Mouse (Mus musculus): ENCODE measurements at regions not wholly inside any gene's neighbourhood (a gene's known extent, or its start where the extent isn't known, plus 50 kb on each side); places are given as distances from the start of the nearest gene placed in this dataset.
A peak's percentile ranks its signal among the peaks of the same experiment; 100 is the strongest.

GRCm38 (mm10) chr8:126681948-126682651 is 88.3 kb upstream of the Irf2bp2 start:
- H3K9me3 ChIP-seq (ENCODE audit: control insufficient read depth, low read length): no peaks in the 10 kb centered on the region
- no peak for DNase-seq
- peaks cover 20% of the 10 kb centered on the region for H3K4me1 ChIP-seq (ENCODE audit: control insufficient read depth, insufficient read depth, low read length)
- no peaks in the 10 kb centered on the region for H3K36me3 ChIP-seq (ENCODE audit: control insufficient read depth, insufficient read depth, low read length)
- H3K4me3 ChIP-seq (replicated peaks; ENCODE audit: low read depth, low read length): no peak overlapping the region
- no peak overlapping the region; the same call in 1 of the 2 replicates for H3K27ac ChIP-seq (replicated peaks; ENCODE audit: low read depth, low read length)
- H3K27me3 ChIP-seq (ENCODE audit: control insufficient read depth, insufficient read depth, low read length): no peaks in the 10 kb centered on the region
- ATAC-seq (ENCODE audit: low FRiP score, low TSS enrichment): no peak
- 22% methylated on average over 6 of the region's 6 CpGs for WGBS
- H3K9ac ChIP-seq (replicated peaks; ENCODE audit: low read length): no peak overlapping the region; the same call in 1 of the 2 replicates
- H3K4me2 ChIP-seq (ENCODE audit: low read length): no peak overlapping the region

- Histone ChIP-seq H3K4me2 (ENCODE audit: low read length) (no peak overlapping the region; the same call in 1 of the 2 replicates), H3K9ac (replicated peaks; ENCODE audit: low read length) (peak overlapping the region; percentile 26; the same call in 1 of the 2 replicates), H3K4me3 (replicated peaks; ENCODE audit: low read depth, low read length) (no peak overlapping the region), H3K27me3 (ENCODE audit: control insufficient read depth, insufficient read depth, low read length) (no peaks in the 10 kb centered on the region), H3K27ac (replicated peaks; ENCODE audit: low read depth, low read length) (peak overlapping the region; percentile 83), H3K36me3 (ENCODE audit: control insufficient read depth, insufficient read depth, low read length) (no peaks in the 10 kb centered on the region), H3K4me1 (ENCODE audit: control insufficient read depth, insufficient read depth, low read length) (peaks cover 20% of the 10 kb centered on the region), H3K9me3 (ENCODE audit: control insufficient read depth, low read length) (no peaks in the 10 kb centered on the region)
- WGBS: 54% methylated on average over 13 of the region's 13 CpGs
- DNase-seq (peak; percentile 91), ATAC-seq (ENCODE audit: low FRiP score, low TSS enrichment) (peak; percentile 55; the same call in 1 of the 2 replicates)
Measured at GRCm38 (mm10) chr8:126678004-126678751, 84.4 kb upstream of the Irf2bp2 start.

DNA sequence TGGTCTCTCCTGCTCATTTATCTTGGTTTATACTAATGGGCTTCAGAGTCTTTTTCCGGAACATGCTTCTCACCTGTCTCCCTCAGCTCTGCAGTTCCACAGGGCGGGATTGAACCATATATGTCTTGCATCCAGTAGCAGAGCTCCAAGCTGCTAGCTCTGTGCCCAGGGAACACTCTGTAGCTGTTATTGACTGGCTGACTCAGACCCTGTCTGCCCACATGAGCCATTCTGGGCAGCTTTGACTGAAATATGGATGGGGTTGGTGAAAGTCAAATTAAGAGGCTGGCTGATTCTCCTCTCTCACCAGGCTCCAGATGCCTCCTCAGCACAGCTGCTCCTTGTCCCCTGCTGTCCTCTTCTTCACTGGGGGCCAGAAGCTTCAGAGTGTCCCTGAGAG is 81.4 kb upstream of the Irf2bp2 start:
- Histone ChIP-seq H3K9ac (replicated peaks; ENCODE audit: low read length) (no peak overlapping the region), H3K9me3 (ENCODE audit: control insufficient read depth, low read length) (no peaks in the 10 kb centered on the region), H3K4me3 (replicated peaks; ENCODE audit: low read depth, low read length) (no peak overlapping the region), H3K4me2 (ENCODE audit: low read length) (no peak overlapping the region), H3K4me1 (ENCODE audit: control insufficient read depth, insufficient read depth, low read length) (peaks cover 16% of the 10 kb centered on the region), H3K36me3 (ENCODE audit: control insufficient read depth, insufficient read depth, low read length) (no peaks in the 10 kb centered on the region), H3K27me3 (ENCODE audit: control insufficient read depth, insufficient read depth, low read length) (no peaks in the 10 kb centered on the region), H3K27ac (replicated peaks; ENCODE audit: low read depth, low read length) (no peak overlapping the region)
- 84% methylated on average over 2 of the region's 2 CpGs for WGBS
- ATAC-seq (ENCODE audit: low FRiP score, low TSS enrichment) (no peak), DNase-seq (no peak)

- Histone ChIP-seq H3K27ac (replicated peaks; ENCODE audit: low read depth, low read length) (no peak overlapping the region), H3K4me2 (ENCODE audit: low read length) (no peak overlapping the region), H3K4me3 (replicated peaks; ENCODE audit: low read depth, low read length) (no peak overlapping the region), H3K36me3 (ENCODE audit: control insufficient read depth, insufficient read depth, low read length) (no peaks in the 10 kb centered on the region), H3K9ac (replicated peaks; ENCODE audit: low read length) (no peak overlapping the region), H3K9me3 (ENCODE audit: control insufficient read depth, low read length) (no peaks in the 10 kb centered on the region), H3K4me1 (ENCODE audit: control insufficient read depth, insufficient read depth, low read length) (peaks cover 15% of the 10 kb centered on the region), H3K27me3 (ENCODE audit: control insufficient read depth, insufficient read depth, low read length) (no peaks in the 10 kb centered on the region)
- ATAC-seq (ENCODE audit: low FRiP score, low TSS enrichment): no peak
- WGBS: 64% methylated on average over 9 of the region's 9 CpGs
- peak; percentile 37 for DNase-seq
Measured at GRCm38 (mm10) chr8:126673038-126673740, 79.4 kb upstream of the Irf2bp2 start.

DNA sequence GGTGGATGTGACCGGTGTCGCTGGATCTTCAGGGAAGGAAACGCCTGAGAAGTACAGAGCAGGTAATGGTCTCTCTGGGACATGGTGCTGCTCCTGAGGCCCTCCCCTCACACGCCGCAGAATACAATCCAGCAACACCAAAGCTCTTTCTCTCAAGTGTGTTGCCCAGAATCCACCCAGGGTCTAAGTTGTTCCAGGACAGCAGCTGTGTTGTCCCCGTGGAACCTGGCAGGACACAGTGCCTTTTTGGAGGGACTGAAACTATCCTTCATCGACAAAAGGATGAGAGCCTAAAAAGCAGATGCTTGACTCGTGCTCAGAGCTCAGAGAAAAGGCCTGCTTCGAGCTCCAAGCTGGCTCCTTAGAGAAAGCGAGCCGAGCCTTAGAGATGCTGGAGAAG is 77.8 kb upstream of the Irf2bp2 start:
- WGBS: 95% methylated on average over 11 of the region's 11 CpGs
- H3K36me3 ChIP-seq (ENCODE audit: control insufficient read depth, insufficient read depth, low read length): no peaks in the 10 kb centered on the region
- H3K4me3 ChIP-seq (replicated peaks; ENCODE audit: low read depth, low read length): no peak overlapping the region
- ATAC-seq (ENCODE audit: low FRiP score, low TSS enrichment) (no peak), DNase-seq (no peak)
- no peaks in the 10 kb centered on the region for H3K9me3 ChIP-seq (ENCODE audit: control insufficient read depth, low read length)
- H3K4me1 ChIP-seq (ENCODE audit: control insufficient read depth, insufficient read depth, low read length): peaks cover 22% of the 10 kb centered on the region
- no peak overlapping the region for H3K4me2 ChIP-seq (ENCODE audit: low read length)
- no peak overlapping the region for H3K9ac ChIP-seq (replicated peaks; ENCODE audit: low read length)
- H3K27me3 ChIP-seq (ENCODE audit: control insufficient read depth, insufficient read depth, low read length): no peaks in the 10 kb centered on the region
- H3K27ac ChIP-seq (replicated peaks; ENCODE audit: low read depth, low read length): no peak overlapping the region

GRCm38 (mm10) chr8:126669919-126670318 is 76.1 kb upstream of the Irf2bp2 start:
- H3K27me3 ChIP-seq (ENCODE audit: control insufficient read depth, insufficient read depth, low read length): no peaks in the 10 kb centered on the region

DNA sequence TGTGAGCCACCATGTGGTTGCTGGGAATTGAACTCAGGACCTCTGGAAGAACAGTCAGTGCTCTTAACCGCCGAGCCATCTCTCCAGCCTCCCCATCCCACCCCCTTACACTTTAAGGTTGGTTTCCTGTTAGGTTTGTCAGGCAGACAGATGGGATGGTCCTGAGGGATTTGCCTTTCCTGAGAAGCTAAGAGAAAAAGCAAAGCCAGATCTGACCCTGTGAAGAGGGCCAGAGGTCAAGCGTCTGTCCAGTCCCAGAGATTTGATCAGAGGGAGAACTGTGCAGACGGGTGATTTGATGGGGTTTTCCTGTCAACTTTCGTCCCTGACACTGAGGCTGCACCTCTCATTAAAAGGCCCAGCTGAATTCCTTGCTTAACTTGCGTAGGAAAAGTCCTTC is 75.4 kb upstream of the Irf2bp2 start:
- WGBS: 68% methylated on average over 6 of the region's 6 CpGs
- Histone ChIP-seq H3K4me1 (ENCODE audit: control insufficient read depth, insufficient read depth, low read length) (peaks cover 43% of the 10 kb centered on the region), H3K4me2 (ENCODE audit: low read length) (no peak overlapping the region), H3K27ac (replicated peaks; ENCODE audit: low read depth, low read length) (no peak overlapping the region), H3K9me3 (ENCODE audit: control insufficient read depth, low read length) (no peaks in the 10 kb centered on the region), H3K9ac (replicated peaks; ENCODE audit: low read length) (no peak overlapping the region), H3K27me3 (ENCODE audit: control insufficient read depth, insufficient read depth, low read length) (no peaks in the 10 kb centered on the region), H3K36me3 (ENCODE audit: control insufficient read depth, insufficient read depth, low read length) (no peaks in the 10 kb centered on the region), H3K4me3 (replicated peaks; ENCODE audit: low read depth, low read length) (no peak overlapping the region)
- DNase-seq (no peak), ATAC-seq (ENCODE audit: low FRiP score, low TSS enrichment) (no peak)

More at GRCm38 (mm10) chr8:126669919-126670318, 76.1 kb upstream of the Irf2bp2 start:
- DNase-seq (no peak), ATAC-seq (ENCODE audit: low FRiP score, low TSS enrichment) (no peak)
- WGBS: 92% methylated on average over 9 of the region's 9 CpGs
- Histone ChIP-seq H3K4me3 (replicated peaks; ENCODE audit: low read depth, low read length) (no peak overlapping the region), H3K4me2 (ENCODE audit: low read length) (no peak overlapping the region), H3K36me3 (ENCODE audit: control insufficient read depth, insufficient read depth, low read length) (no peaks in the 10 kb centered on the region), H3K27ac (replicated peaks; ENCODE audit: low read depth, low read length) (no peak overlapping the region), H3K4me1 (ENCODE audit: control insufficient read depth, insufficient read depth, low read length) (peaks cover 38% of the 10 kb centered on the region), H3K9me3 (ENCODE audit: control insufficient read depth, low read length) (no peaks in the 10 kb centered on the region), H3K9ac (replicated peaks; ENCODE audit: low read length) (no peak overlapping the region)

- Histone ChIP-seq H3K27me3 (ENCODE audit: control insufficient read depth, insufficient read depth, low read length) (no peaks in the 10 kb centered on the region), H3K36me3 (ENCODE audit: control insufficient read depth, insufficient read depth, low read length) (no peaks in the 10 kb centered on the region), H3K9me3 (ENCODE audit: control insufficient read depth, low read length) (no peaks in the 10 kb centered on the region), H3K9ac (replicated peaks; ENCODE audit: low read length) (no peak overlapping the region), H3K27ac (replicated peaks; ENCODE audit: low read depth, low read length) (peak overlapping the region; percentile 94), H3K4me1 (ENCODE audit: control insufficient read depth, insufficient read depth, low read length) (peaks cover 48% of the 10 kb centered on the region), H3K4me3 (replicated peaks; ENCODE audit: low read depth, low read length) (no peak overlapping the region), H3K4me2 (ENCODE audit: low read length) (no peak overlapping the region)
- WGBS: 73% methylated on average over 5 of the region's 5 CpGs
- DNase-seq: no peak
- ATAC-seq (ENCODE audit: low FRiP score, low TSS enrichment): no peak
Measured at GRCm38 (mm10) chr8:126668657-126669025, 74.9 kb upstream of the Irf2bp2 start.

All from midbrain, embryonic 14.5 days (tissue).